Mouse (Mus musculus): ENCODE data around the gene Mvd. TPM values are rescaled to one million over a fixed set of nuclear protein-coding genes. Genes with fewer than 3 reads are reported as not detected.
A peak's percentile ranks its signal among the peaks of the same experiment; 100 is the strongest.

Gene Mvd
- polyA plus RNA-seq, 1 experiment from 2014 or later = 48.2 TPM

DNA sequence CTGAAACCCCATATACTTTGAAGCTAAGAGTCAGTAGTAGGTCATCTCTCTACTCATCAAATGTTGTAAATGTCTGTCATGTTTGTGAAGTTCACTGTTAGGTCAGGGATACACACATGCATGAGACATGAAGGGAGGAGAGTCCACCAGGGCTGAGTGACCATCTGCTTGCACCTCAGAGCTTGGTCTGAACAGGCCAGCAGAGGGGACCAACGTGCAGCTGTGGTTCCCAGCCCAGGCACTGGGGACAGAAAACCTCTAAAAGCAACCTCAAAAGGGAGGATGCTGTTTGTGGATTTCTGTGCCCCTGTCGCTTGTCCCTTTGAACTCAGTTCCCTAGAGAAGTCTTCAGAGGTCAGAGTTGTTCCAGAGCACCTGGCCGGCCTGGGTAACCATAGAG is 2.0 kb upstream of the Mvd start:
- peak overlapping the region; percentile 71 for H3K4me3 ChIP-seq

DNA sequence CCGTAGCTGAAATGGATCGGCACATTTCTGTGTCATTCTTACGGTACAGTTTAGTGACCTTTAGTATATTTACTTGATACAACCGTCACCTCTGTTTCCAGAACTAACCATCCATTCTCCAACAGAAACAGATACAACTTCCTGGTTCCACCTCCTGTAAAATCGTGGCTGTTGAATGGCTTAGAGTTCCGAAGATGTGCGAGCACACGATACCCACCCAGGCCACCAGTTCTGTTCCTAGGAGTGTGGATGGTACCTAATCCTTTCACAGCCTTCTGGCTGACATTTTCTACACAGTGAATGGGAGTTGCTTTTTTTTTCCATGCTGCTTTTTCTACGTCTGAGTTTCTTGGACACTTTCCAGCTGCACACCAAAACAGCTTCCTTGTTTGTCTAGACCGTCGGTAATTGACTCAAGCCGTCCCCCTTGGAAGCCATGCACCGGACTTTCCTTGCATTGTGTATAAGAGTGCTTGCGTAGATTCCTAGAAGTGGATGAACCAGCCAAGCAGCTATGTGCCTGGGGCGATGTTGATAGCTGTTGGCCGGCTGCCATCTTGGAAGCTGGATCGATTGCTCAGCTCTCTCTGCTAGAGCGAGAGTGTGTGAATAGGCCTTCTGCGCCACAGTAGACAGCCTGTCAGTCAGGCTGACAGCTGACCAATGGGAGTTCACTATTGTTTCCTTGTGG is 981 bp upstream of the Mvd start:
- peak overlapping the region; percentile 71 for H3K4me3 ChIP-seq
- H3K4me1 ChIP-seq (replicated peaks) = peaks cover 41% of the 10 kb centered on the region
- no peaks in the 10 kb centered on the region for H3K27me3 ChIP-seq
- H3K4me2 ChIP-seq = peak overlapping the region; percentile 95
- peak overlapping the region; percentile 89 for H3K9ac ChIP-seq
- H3K9me3 ChIP-seq = no peaks in the 10 kb centered on the region
- peak overlapping the region; percentile 98 for H3K27ac ChIP-seq
- peak; percentile 33 for ATAC-seq (ENCODE audit: low FRiP score)
- WGBS = 17% methylated on average over 19 of the region's 19 CpGs
- H3K36me3 ChIP-seq = peaks cover 9% of the 10 kb centered on the region

More for the DNA sequence above, 2.0 kb upstream of the Mvd start:
- Histone ChIP-seq H3K27ac (peak overlapping the region; percentile 98), H3K27me3 (0 out of 2 replicates have a peak, but pooled peaks cover 3% of the 10 kb centered on the region), H3K9ac (peak overlapping the region; percentile 89; the same call in 1 of the 2 replicates), H3K4me2 (peak overlapping the region; percentile 95), H3K36me3 (no peaks in the 10 kb centered on the region), H3K9me3 (no peaks in the 10 kb centered on the region), H3K4me1 (replicated peaks) (peaks cover 41% of the 10 kb centered on the region)
- no peak for ATAC-seq (ENCODE audit: low FRiP score)
- 61% methylated on average over 3 of the region's 3 CpGs for WGBS

DNA sequence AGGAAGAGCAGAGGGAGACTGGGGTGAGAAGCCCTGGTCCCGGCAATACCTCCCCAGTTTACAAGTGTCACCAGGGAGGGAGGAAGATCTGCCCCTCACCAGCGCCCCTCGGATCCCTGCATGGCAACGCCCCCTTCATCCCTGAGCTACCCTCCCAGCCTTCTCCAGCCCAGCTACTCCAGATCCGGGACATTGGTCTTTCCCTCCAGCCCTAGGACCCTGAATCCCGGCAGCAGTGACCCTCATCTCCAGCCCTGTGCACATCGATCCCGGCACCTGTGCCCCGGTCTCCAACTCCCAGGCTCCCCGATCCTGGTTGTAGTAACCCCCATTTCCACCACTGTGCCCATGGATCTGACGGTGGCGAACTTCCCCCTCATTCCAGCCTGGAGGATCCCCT is 441 bp downstream of the Mvd start:
- H3K9me3 ChIP-seq = no peaks in the 10 kb centered on the region
- peak overlapping the region; percentile 98 for H3K27ac ChIP-seq
- no peaks in the 10 kb centered on the region for H3K27me3 ChIP-seq
- no peak; the same call in 1 of the 2 replicates for ATAC-seq (ENCODE audit: low FRiP score)
- H3K9ac ChIP-seq = peak overlapping the region; percentile 87
- H3K4me2 ChIP-seq = peak overlapping the region; percentile 95
- peak overlapping the region; percentile 71 for H3K4me3 ChIP-seq
- H3K36me3 ChIP-seq = peaks cover 22% of the 10 kb centered on the region
- H3K4me1 ChIP-seq (replicated peaks) = peaks cover 41% of the 10 kb centered on the region
- under 1% methylated on average over 12 of the region's 12 CpGs for WGBS

DNA sequence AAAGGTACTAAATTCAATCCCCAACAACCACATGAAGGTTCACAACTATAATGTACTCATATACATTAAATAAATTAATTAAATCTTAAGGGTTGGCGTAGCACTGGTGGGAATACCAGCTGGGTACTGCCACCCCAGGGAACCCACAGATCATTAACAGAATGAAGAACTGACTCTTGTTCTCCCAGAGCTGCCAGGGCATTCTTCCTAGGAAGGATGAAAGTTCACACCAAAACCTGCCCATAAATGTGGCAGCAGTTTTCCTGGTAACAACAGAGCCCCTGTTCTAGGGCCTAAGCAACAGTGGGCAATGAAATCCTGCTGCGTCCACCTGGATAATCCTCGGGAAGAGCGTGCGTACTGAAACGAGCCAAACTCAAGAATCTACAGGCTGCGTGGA is 866 bp downstream of the Mvd start:
- ATAC-seq (ENCODE audit: low FRiP score) = no peak
- WGBS = 24% methylated on average over 7 of the region's 7 CpGs
- Histone ChIP-seq H3K4me1 (replicated peaks) (peaks cover 41% of the 10 kb centered on the region), H3K4me2 (peak overlapping the region; percentile 95), H3K27ac (peak overlapping the region; percentile 98), H3K36me3 (peaks cover 26% of the 10 kb centered on the region), H3K4me3 (peak overlapping the region; percentile 71), H3K27me3 (no peaks in the 10 kb centered on the region), H3K9ac (peak overlapping the region; percentile 87), H3K9me3 (no peaks in the 10 kb centered on the region)

DNA sequence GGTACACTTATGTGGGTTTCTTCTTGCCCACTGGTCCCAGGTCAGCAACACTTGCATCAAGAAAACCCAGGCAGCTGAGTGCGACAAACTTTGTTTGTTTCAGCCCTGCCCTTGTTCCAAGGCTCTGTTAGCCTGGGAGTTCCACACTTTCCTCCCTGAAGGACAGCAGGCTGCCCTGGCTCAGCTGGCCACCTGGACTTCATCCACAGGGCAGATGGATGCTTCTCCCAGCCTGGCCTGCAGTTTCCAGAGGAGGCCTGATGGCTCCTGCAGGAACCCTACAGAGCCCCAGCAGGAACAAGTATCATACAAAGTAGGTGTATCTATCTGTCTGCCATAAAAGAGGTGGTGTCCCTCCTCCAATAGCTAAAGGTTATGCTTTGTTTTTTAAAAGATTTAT is 1.9 kb downstream of the Mvd start:
- Histone ChIP-seq H3K36me3 (peaks cover 37% of the 10 kb centered on the region), H3K9ac (no peak overlapping the region), H3K27me3 (no peaks in the 10 kb centered on the region), H3K4me2 (no peak overlapping the region), H3K4me1 (replicated peaks) (peaks cover 38% of the 10 kb centered on the region), H3K9me3 (no peaks in the 10 kb centered on the region), H3K27ac (no peak overlapping the region), H3K4me3 (no peak overlapping the region)
- ATAC-seq (ENCODE audit: low FRiP score) = no peak
- 95% methylated on average over 1 of the region's 1 CpGs for WGBS

DNA sequence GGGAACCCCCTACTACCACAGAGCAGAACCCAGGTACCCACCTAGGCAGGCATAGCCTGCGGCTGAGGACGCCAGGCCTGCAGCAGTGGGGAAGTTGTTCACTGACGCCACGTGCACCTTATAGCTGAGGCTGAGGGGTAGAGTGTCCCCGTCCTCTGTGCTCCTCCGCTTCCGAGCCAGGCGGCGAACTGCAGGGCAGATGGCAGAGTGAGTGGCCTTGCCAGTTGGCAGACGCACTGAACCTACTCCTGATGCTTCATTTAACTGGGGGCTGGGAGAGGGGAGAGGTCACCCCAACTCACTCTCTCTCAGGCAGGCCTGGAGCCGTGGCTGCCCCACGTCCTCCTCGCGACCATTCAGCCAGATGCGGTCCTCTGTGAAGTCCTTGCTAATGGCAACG is 3.9 kb downstream of the Mvd start:
- WGBS = 96% methylated on average over 16 of the region's 16 CpGs
- peaks cover 18% of the 10 kb centered on the region for H3K4me1 ChIP-seq (replicated peaks)
- H3K4me2 ChIP-seq = no peak overlapping the region
- H3K36me3 ChIP-seq = peaks cover 56% of the 10 kb centered on the region
- ATAC-seq (ENCODE audit: low FRiP score) = no peak
- H3K27me3 ChIP-seq = no peaks in the 10 kb centered on the region
- no peak overlapping the region for H3K27ac ChIP-seq
- H3K4me3 ChIP-seq = no peak overlapping the region
- H3K9ac ChIP-seq = no peak overlapping the region
- no peaks in the 10 kb centered on the region; the same call in 1 of the 2 replicates for H3K9me3 ChIP-seq

DNA sequence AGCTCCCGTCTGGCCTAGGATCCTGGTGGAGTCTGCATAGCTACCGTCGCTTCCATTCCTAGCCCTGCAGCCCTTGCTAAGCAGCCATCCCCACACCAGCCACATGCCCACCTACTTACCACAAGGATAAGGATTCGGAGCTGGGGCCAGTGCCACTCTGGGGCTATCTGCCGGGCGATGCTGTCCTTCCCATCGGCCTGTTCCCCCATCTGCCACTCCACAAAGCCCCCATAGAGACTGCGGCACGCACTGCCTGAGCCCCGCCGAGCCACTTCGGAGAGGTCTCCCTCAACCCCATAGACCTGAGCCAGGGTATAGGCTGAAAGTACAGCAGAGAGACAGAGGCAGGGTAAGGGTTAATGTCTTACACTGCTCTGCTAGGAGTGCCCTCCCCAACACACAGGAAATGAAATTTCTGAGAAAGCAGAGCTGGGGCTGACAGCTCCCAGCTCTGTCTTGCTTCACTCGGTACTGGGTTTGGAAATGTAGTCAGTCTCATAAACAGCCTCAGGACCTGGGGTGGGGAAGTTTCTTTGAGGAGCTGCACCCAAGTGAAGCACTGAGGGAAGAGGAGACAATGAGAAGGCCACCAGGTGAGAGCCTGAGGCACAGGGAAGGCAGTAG is 5.4 kb downstream of the Mvd start:
- Histone ChIP-seq H3K9me3 (no peaks in the 10 kb centered on the region; the same call in 1 of the 2 replicates), H3K4me3 (no peak overlapping the region), H3K36me3 (peaks cover 68% of the 10 kb centered on the region), H3K4me1 (replicated peaks) (peaks cover 19% of the 10 kb centered on the region), H3K27me3 (peaks cover 6% of the 10 kb centered on the region), H3K27ac (no peak overlapping the region), H3K9ac (no peak overlapping the region), H3K4me2 (no peak overlapping the region)
- no peak for ATAC-seq (ENCODE audit: low FRiP score)
- 92% methylated on average over 13 of the region's 13 CpGs for WGBS

DNA sequence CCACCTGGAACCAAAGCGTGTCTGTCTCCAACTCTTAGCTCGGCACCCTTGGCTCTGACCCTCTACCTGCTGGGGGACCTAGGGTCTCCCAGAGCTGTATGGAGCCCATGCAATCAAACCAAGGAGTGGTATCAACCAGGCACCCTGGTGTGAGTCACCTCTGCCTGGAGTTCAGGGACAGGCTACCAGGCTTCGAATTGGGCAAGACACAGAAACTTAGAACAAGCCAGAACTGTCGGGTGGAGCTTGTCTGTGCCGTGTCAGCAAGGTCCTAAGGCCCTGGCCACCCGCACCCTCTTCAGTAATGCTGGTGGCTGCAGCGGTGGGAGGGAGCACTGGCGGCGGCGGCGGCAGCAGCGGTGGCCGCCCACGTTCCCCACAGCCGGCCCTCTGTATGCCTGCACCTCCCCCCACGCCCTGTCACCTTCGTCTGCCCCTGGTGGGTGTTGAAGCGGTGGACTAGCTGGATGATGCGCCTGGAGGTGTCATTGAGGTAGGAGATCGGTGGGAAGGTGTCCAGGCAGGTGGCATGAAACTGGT is 6.6 kb downstream of the Mvd start:
- Histone ChIP-seq H3K36me3 (peaks cover 68% of the 10 kb centered on the region), H3K4me3 (no peak overlapping the region), H3K4me2 (no peak overlapping the region), H3K4me1 (replicated peaks) (peaks cover 19% of the 10 kb centered on the region), H3K9ac (no peak overlapping the region), H3K27me3 (peaks cover 15% of the 10 kb centered on the region), H3K27ac (no peak overlapping the region), H3K9me3 (no peaks in the 10 kb centered on the region; the same call in 1 of the 2 replicates)
- ATAC-seq (ENCODE audit: low FRiP score) = no peak
- WGBS = 86% methylated on average over 20 of the region's 20 CpGs

DNA sequence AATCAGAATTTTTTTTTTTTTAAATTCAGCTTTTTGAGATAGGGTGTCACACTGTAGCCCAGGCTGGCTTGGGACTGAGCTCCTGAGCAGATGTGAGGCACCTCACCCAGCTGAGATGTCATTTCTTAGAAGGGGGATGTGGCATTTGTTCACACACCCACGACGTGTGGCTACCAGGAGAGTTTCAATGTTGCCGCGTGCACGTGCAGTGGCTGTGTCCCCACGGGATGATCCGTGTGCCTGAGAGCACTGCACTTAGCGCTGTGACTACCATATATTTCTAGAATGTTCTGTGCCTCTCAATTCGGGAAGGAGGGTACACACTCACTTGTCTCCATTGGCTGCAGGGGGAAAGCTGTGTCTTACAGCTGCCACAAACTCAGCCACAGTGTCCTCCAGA is 7.1 kb downstream of the Mvd start:
- H3K9me3 ChIP-seq = no peaks in the 10 kb centered on the region; the same call in 1 of the 2 replicates
- H3K9ac ChIP-seq = no peak overlapping the region
- H3K27me3 ChIP-seq = peaks cover 19% of the 10 kb centered on the region
- H3K4me1 ChIP-seq (replicated peaks) = peaks cover 17% of the 10 kb centered on the region
- no peak overlapping the region for H3K27ac ChIP-seq
- H3K36me3 ChIP-seq = peaks cover 68% of the 10 kb centered on the region
- H3K4me2 ChIP-seq = no peak overlapping the region
- 94% methylated on average over 9 of the region's 9 CpGs for WGBS
- no peak for ATAC-seq (ENCODE audit: low FRiP score)
- no peak overlapping the region for H3K4me3 ChIP-seq

DNA sequence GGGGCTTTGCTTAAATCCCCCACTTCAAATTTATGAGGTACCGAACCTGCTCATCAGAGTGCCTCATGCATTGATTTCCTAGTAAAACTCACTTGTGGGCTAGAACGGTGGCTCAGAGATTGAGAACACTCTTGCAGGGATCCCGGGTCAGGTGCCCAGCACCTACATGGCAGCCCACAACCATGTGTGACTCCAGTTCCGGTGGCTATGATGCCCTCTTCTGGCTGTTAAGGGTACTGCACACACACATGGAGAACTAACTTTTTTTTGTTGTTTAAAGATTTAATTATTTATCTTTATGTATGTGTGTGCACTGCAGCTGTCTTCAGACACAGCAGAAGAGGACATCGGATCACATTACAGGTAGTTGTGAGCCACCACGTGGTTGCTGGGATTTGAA is 7.8 kb downstream of the Mvd start:
- H3K4me3 ChIP-seq = no peak overlapping the region
- peaks cover 17% of the 10 kb centered on the region for H3K4me1 ChIP-seq (replicated peaks)
- 90% methylated on average over 6 of the region's 6 CpGs for WGBS
- no peaks in the 10 kb centered on the region; the same call in 1 of the 2 replicates for H3K9me3 ChIP-seq
- ATAC-seq (ENCODE audit: low FRiP score) = no peak
- H3K9ac ChIP-seq = no peak overlapping the region
- H3K27me3 ChIP-seq = peaks cover 19% of the 10 kb centered on the region
- no peak overlapping the region for H3K27ac ChIP-seq
- H3K4me2 ChIP-seq = no peak overlapping the region
- peaks cover 68% of the 10 kb centered on the region for H3K36me3 ChIP-seq

DNA sequence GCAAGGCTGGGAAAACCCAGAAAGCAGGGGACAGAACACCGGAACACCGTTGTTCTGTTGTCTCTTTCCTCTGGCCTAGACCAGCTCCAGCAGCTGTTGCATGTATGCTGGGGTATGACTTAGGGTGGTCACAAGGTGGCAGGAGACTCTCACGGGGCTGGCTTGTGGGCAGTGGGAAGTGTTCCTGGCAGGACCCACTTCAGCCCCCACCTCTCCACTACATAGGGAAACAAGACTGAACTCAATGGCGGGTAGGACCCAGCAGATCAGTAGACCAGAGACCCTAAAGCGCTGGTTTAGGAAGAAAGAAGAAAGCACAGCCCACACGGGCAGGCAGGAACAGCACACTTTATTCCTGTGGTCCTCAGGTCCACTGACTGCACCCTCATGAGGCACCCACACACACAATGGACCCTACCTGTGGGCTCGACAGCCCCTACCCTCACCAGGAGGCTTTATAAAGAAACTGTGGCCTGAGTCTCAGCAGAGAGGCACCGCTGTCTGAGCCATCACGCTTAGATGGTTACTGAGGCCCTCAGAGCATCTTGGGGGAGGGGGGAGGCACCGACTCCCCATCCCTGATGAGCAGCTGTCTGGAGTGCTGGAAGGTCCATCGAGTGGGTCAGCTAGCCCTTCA is 9.8 kb downstream of the Mvd start:
- Histone ChIP-seq H3K36me3 (peaks cover 52% of the 10 kb centered on the region), H3K27me3 (peaks cover 19% of the 10 kb centered on the region), H3K27ac (no peak overlapping the region), H3K9me3 (no peaks in the 10 kb centered on the region; the same call in 1 of the 2 replicates), H3K9ac (no peak overlapping the region), H3K4me3 (no peak overlapping the region), H3K4me1 (replicated peaks) (peaks cover 17% of the 10 kb centered on the region), H3K4me2 (no peak overlapping the region; the same call in 1 of the 2 replicates)
- 69% methylated on average over 11 of the region's 11 CpGs for WGBS
- ATAC-seq (ENCODE audit: low FRiP score) = peak; percentile 40; the same call in 1 of the 2 replicates
